Mouse (Mus musculus): ENCODE results near the gene Rbm33.

DNA sequence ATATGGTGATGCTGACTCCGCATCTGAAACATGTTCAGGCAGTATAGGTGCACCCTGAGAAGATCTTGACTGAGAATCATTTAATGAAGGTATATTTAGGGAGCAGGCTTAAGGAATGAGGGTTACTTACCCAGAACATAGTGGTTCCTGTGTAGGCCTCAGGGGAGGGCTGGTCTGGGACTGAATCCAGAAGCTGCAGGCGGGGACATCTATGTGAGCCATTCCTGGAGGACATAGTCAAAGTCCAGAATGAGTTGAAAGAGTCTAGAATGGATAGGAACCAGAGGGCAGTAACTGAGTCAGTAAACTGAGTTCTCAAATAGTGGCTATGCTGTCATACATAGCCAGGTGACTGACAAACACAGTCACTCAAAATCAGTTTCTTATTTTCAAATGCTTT is 16.8 kb downstream of the Rbm33 start:
- TF ChIP-seq CTCF (IDR thresholded peaks at IDR 0.05) (no peak), POLR2A (IDR thresholded peaks at IDR 0.05; ENCODE audit: insufficient read depth, low read depth, low read length) (no peak), EP300 (IDR thresholded peaks at IDR 0.05; ENCODE audit: insufficient read depth, low read depth, low read length) (no peak)
